Mouse (Mus musculus) C2C12 (cell line): ENCODE results near the gene Gm27021.
A peak's percentile ranks its signal among the peaks of the same experiment; 100 is the strongest.

ENCODE experiments used
- CEBPB ChIP-seq: IDR thresholded peaks from one replicate; pipeline ENCODE4 v1.6.1; 2011; ENCODE audit warnings: low read depth, mild to moderate bottlenecking, control low read depth, moderate library complexity
- CTCF ChIP-seq: IDR thresholded peaks from one replicate; pipeline ENCODE4 v1.5.1; 2011; ENCODE audit not compliant: control insufficient read depth, insufficient read depth, insufficient read length
- MAX ChIP-seq: IDR thresholded peaks from one replicate; pipeline ENCODE4 v1.6.1; 2011; ENCODE audit warnings: mild to moderate bottlenecking, control low read depth
- USF1 ChIP-seq: IDR thresholded peaks from one replicate; pipeline ENCODE4 v1.6.1; 2011; ENCODE audit warnings: low read depth, mild to moderate bottlenecking, control low read depth, moderate library complexity

- peak; percentile 55 for TF ChIP-seq CTCF
- TF ChIP-seq USF1 = no peak
- no peak for TF ChIP-seq CEBPB
- TF ChIP-seq MAX = no peak
Observed at GRCm38 (mm10) chr8:120561539-120562435, 106.1 kb downstream of the Gm27021 start.
